Mouse (Mus musculus) MEL (cell line): ENCODE measurements around the gene Esrrb. TPM values are rescaled to one million over a fixed set of nuclear protein-coding genes. Genes with fewer than 3 reads are reported as not detected.

Source experiments
- DNase-seq: peaks from one replicate; pipeline ENCODE4 v3.0.0; 2011; ENCODE audit warnings: low read depth, low spot score
- H3K27ac ChIP-seq: 2 replicates; pipeline ENCODE4 v1.5.1; 2012; ENCODE audit warnings: low read depth, mild to moderate bottlenecking, control low read depth, low read length, moderate library complexity; ENCODE audit not compliant: control insufficient read depth
- H3K27me3 ChIP-seq, 2 experiments: fragments of 150-350 bp in 1 of 2; sonication (generic) in 1 of 2; 2 replicates each; pipeline ENCODE4 v1.6.1; 2012; ENCODE audit warnings: low read length in 2 of 2, mild to moderate bottlenecking in 2 of 2, improper control_type of control experiment in 1 of 2, moderate library complexity in 1 of 2; ENCODE audit not compliant: insufficient read depth in 2 of 2, control insufficient read depth in 1 of 2
- H3K36me3 ChIP-seq, 2 experiments: 2 replicates each; pipeline ENCODE4 v1.6.1; 2012 to 2014; ENCODE audit warnings: low read length in 2 of 2, improper control_type of control experiment in 1 of 2, inconsistent platforms in 1 of 2, mild to moderate bottlenecking in 1 of 2; ENCODE audit not compliant: insufficient read depth in 2 of 2, control insufficient read depth in 1 of 2
- H3K4me1 ChIP-seq, 2 experiments: fragments of 150-350 bp in 1 of 2; sonication (generic) in 1 of 2; 2 replicates each; pipeline ENCODE4 v1.6.1; 2012; ENCODE audit warnings: low read length in 2 of 2, improper control_type of control experiment in 1 of 2, mild to moderate bottlenecking in 1 of 2; ENCODE audit not compliant: insufficient read depth in 2 of 2, control insufficient read depth in 1 of 2
- H3K4me3 ChIP-seq, 2 experiments: fragments of 150-350 bp in 1 of 2; sonication (generic) in 1 of 2; 2 replicates each; pipeline ENCODE4 v1.5.1; 2012; ENCODE audit warnings: low read depth in 2 of 2, low read length in 2 of 2, mild to moderate bottlenecking in 2 of 2, moderate library complexity in 2 of 2, control low read depth in 1 of 2, improper control_type of control experiment in 1 of 2; ENCODE audit not compliant: control insufficient read depth in 1 of 2, insufficient read depth in 1 of 2
- H3K79me2 ChIP-seq: 2 replicates; pipeline ENCODE4 v1.6.1; 2012; ENCODE audit warnings: mild to moderate bottlenecking, low read length, moderate library complexity; ENCODE audit not compliant: control insufficient read depth, poor library complexity, insufficient read depth
- H3K9ac ChIP-seq: 2 replicates; pipeline ENCODE4 v1.6.1; 2012; ENCODE audit warnings: low read depth, mild to moderate bottlenecking, control low read depth, low read length, moderate library complexity; ENCODE audit not compliant: control insufficient read depth, poor library complexity, severe bottlenecking
- H3K9me3 ChIP-seq: fragments of 150-350 bp; sonication (generic); replicated peaks from 2 replicates; pipeline ENCODE4 v1.6.1; 2012; ENCODE audit warnings: mild to moderate bottlenecking, low read length, improper control_type of control experiment, moderate library complexity; ENCODE audit not compliant: insufficient read depth
- BHLHE40 ChIP-seq: IDR thresholded peaks from 2 replicates; pipeline ENCODE4 v1.6.1; 2012; ENCODE audit warnings: low read depth, mild to moderate bottlenecking, inconsistent platforms, low read length, improper control_type of control experiment, borderline replicate concordance
- CHD1 ChIP-seq: IDR thresholded peaks from 2 replicates; pipeline ENCODE4 v1.6.1; 2012; ENCODE audit warnings: low read depth, mild to moderate bottlenecking, inconsistent platforms, low read length, improper control_type of control experiment
- E2F4 ChIP-seq: IDR thresholded peaks from 2 replicates; pipeline ENCODE4 v1.6.1; 2011; ENCODE audit warnings: low read depth, low read length, improper control_type of control experiment, borderline replicate concordance
- ELF1 ChIP-seq: IDR thresholded peaks from 2 replicates; pipeline ENCODE4 v1.6.1; 2014; ENCODE audit warnings: low read depth, mild to moderate bottlenecking, inconsistent platforms, low read length, improper control_type of control experiment, moderate library complexity
- GABPA ChIP-seq: IDR thresholded peaks from 2 replicates; pipeline ENCODE4 v1.6.1; 2012; ENCODE audit warnings: low read depth, mild to moderate bottlenecking, inconsistent platforms, low read length, improper control_type of control experiment, moderate library complexity
- GATA1 ChIP-seq: IDR thresholded peaks from 2 replicates; pipeline ENCODE4 v1.6.1; 2011; ENCODE audit warnings: low read depth, low read length, improper control_type of control experiment
- JUND ChIP-seq: IDR thresholded peaks from 2 replicates; pipeline ENCODE4 v1.6.1; 2011; ENCODE audit warnings: low read depth, mild to moderate bottlenecking, improper control_type of control experiment, low read length
- KAT2A ChIP-seq: conservative IDR thresholded peaks from 2 replicates; pipeline ENCODE4 v1.6.1; 2012; ENCODE audit warnings: low read depth, low read length, improper control_type of control experiment, inconsistent platforms
- MAFK ChIP-seq: IDR thresholded peaks from 2 replicates; pipeline ENCODE4 v1.6.1; 2011; ENCODE audit warnings: low read depth, mild to moderate bottlenecking, low read length, improper control_type of control experiment, borderline replicate concordance
- MAX ChIP-seq: IDR thresholded peaks from 2 replicates; pipeline ENCODE4 v1.6.1; 2011; ENCODE audit warnings: low read length, improper control_type of control experiment
- MAZ ChIP-seq: IDR thresholded peaks from 2 replicates; pipeline ENCODE4 v1.6.1; 2012; ENCODE audit warnings: low read depth, mild to moderate bottlenecking, inconsistent platforms, low read length, improper control_type of control experiment
- MXI1 ChIP-seq: IDR thresholded peaks from 2 replicates; pipeline ENCODE4 v1.6.1; 2011; ENCODE audit warnings: mild to moderate bottlenecking, low read depth, low read length, improper control_type of control experiment
- NRF1 ChIP-seq: IDR thresholded peaks from 2 replicates; pipeline ENCODE4 v1.6.1; 2014; ENCODE audit warnings: low read depth, mild to moderate bottlenecking, inconsistent platforms, low read length, improper control_type of control experiment, moderate library complexity; ENCODE audit not compliant: poor library complexity, insufficient read depth, severe bottlenecking
- POLR2A ChIP-seq, 2 experiments: IDR thresholded peaks; 2 replicates each; pipeline ENCODE4 v1.6.1; 2011 to 2012; ENCODE audit warnings: low read length in 2 of 2, mild to moderate bottlenecking in 2 of 2, control low read depth in 1 of 2, improper control_type of control experiment in 1 of 2, low read depth in 1 of 2, moderate library complexity in 1 of 2; ENCODE audit not compliant: control insufficient read depth in 1 of 2, insufficient read depth in 1 of 2, poor library complexity in 1 of 2
- POLR2AphosphoS5 ChIP-seq: IDR thresholded peaks from 2 replicates; pipeline ENCODE4 v1.6.1; 2012; ENCODE audit warnings: low read depth, borderline replicate concordance, mild to moderate bottlenecking, inconsistent platforms, low read length, moderate library complexity, mixed read lengths
- RCOR1 ChIP-seq: IDR thresholded peaks from 2 replicates; pipeline ENCODE4 v1.6.1; 2012; ENCODE audit warnings: low read depth, mild to moderate bottlenecking, inconsistent platforms, low read length, improper control_type of control experiment
- SMC3 ChIP-seq: IDR thresholded peaks from 2 replicates; pipeline ENCODE4 v1.6.1; 2011; ENCODE audit warnings: low read depth, low read length, improper control_type of control experiment
- TBP ChIP-seq: IDR thresholded peaks from 2 replicates; pipeline ENCODE4 v1.8.0; 2011; ENCODE audit warnings: low read depth, low read length, improper control_type of control experiment
- TCF12 ChIP-seq: IDR thresholded peaks from 2 replicates; pipeline ENCODE4 v1.6.1; 2014; ENCODE audit warnings: low read depth, mild to moderate bottlenecking, inconsistent platforms, low read length, improper control_type of control experiment, moderate library complexity
- UBTF ChIP-seq: IDR thresholded peaks from 2 replicates; pipeline ENCODE4 v1.6.1; 2012; ENCODE audit warnings: low read depth, mild to moderate bottlenecking, inconsistent platforms, low read length, improper control_type of control experiment, moderate library complexity, borderline replicate concordance; ENCODE audit not compliant: insufficient read depth
- USF2 ChIP-seq, 2 experiments: IDR thresholded peaks; 2 replicates each; pipeline ENCODE4 v1.6.1; 2011 to 2012; ENCODE audit warnings: improper control_type of control experiment in 2 of 2, low read length in 2 of 2, borderline replicate concordance in 1 of 2, inconsistent platforms in 1 of 2, low read depth in 1 of 2, mild to moderate bottlenecking in 1 of 2; ENCODE audit not compliant: insufficient read depth in 1 of 2
- ZKSCAN1 ChIP-seq: IDR thresholded peaks from 2 replicates; pipeline ENCODE4 v1.6.1; 2012; ENCODE audit warnings: low read depth, mild to moderate bottlenecking, inconsistent platforms, low read length, improper control_type of control experiment, moderate library complexity
- ZMIZ1 ChIP-seq: IDR thresholded peaks from 2 replicates; pipeline ENCODE4 v1.6.1; 2012; ENCODE audit warnings: low read depth, mild to moderate bottlenecking, inconsistent platforms, low read length, improper control_type of control experiment, moderate library complexity
- ZNF384 ChIP-seq: IDR thresholded peaks from 2 replicates; pipeline ENCODE4 v1.6.1; 2012; ENCODE audit warnings: low read depth, mild to moderate bottlenecking, inconsistent platforms, low read length, improper control_type of control experiment
- polyA plus RNA-seq, 2 experiments: library from polyadenylated mRNA; stranded (reverse) in 1 of 2; unstranded in 1 of 2; fragments of >175 nt in 1 of 2; fragments of >200 nt in 1 of 2; gene quantifications; 2 replicates each; pipeline versions ENCODE4 v1.2.1 to v1.2.4; 2012; ENCODE audit warnings: low replicate concordance in 2 of 2, low read depth in 1 of 2; ENCODE audit not compliant: insufficient read length in 2 of 2, insufficient read depth in 1 of 2, missing spikeins in 1 of 2
- total RNA-seq: library from RNA; depleted of rRNA; stranded (reverse); fragments of 300-350 nt; gene quantifications from 2 replicates; pipeline ENCODE4 v1.2.3, GENCODE M21; 2012

The Esrrb gene
- total and polyA plus RNA-seq, 3 experiments = not detected

DNA sequence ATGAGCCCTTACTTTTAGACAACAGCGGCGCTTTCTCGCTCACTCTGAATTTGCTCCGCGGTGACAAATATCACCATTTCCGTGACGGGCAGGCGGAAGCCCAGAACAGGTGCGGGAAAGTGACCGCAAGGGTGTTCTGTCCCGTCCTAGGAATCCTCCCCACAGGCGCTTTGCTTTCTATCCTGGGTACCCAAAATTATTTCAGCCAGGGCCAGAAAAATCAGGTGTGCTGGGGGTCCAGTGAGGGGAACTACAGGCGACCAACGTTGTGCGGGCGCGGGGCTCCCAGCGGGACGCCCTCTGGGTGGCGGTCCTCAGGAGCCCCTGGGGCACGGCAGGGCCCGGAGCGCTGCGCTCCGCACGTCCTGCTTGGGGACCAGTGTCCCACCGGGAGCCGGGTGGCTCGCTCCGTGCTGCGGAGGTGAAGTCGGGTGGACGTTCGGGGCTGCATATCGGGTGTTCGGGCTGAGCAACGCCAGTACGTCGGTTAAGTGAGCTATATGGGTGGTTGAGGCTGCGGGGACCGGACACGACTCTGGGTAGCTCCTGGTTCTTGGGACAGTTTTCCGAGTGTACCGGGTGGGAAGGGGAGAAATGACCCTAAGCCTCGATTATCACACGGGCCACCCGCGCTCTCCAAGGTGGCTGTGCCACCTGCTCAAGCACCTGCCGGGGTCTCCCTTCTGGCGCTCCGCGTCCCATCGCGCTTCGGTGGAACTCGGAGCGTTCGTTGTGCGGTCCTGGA, 61.4 kb downstream of the Esrrb start:
- no peaks in the 10 kb centered on the region for H3K4me1 ChIP-seq
- no peak overlapping the region for H3K27ac ChIP-seq
- H3K36me3 ChIP-seq = no peaks in the 10 kb centered on the region
- no peaks in the 10 kb centered on the region for H3K9me3 ChIP-seq
- no peaks in the 10 kb centered on the region for H3K79me2 ChIP-seq
- H3K4me3 ChIP-seq = no peak overlapping the region
- H3K27me3 ChIP-seq = no peaks in the 10 kb centered on the region
- DNase-seq = no peak
- TF ChIP-seq CHD1 (no peak), KAT2A (no peak), ZKSCAN1 (no peak), RCOR1 (no peak), GABPA (no peak), MXI1 (no peak), MAZ (no peak)
- H3K9ac ChIP-seq = no peak overlapping the region

DNA sequence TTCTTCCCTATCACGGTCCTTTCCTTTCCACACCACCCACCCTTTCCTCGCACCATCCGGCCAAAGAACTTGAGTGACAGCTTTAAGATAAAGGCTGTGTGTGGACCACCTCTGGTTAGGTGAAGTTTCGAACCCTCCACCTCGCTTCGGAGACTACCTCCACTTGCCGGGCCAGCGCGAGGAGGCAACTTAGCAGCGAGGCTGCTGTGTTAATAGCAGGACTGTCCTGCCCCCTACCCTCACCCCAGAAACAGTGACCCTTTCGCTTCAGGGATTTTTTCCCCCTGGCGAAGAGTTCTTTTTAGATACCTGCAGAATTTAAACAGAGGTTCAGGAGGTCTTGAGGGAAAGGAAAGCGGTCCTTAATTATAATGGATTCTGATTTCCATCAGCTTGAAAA, 62.2 kb downstream of the Esrrb start:
- H3K9me3 ChIP-seq = no peaks in the 10 kb centered on the region
- TF ChIP-seq TCF12 (no peak), ZNF384 (no peak), GATA1 (no peak), POLR2A (IDR thresholded peaks at IDR 0.05; ENCODE audit: control insufficient read depth in 1 of 2, insufficient read depth in 1 of 2, low read depth in 1 of 2, low read length in 2 of 2, poor library complexity in 1 of 2) (no peak), ELF1 (no peak), CHD1 (no peak), E2F4 (no peak), USF2 (IDR thresholded peaks at IDR 0.05; ENCODE audit: borderline replicate concordance in 1 of 2, insufficient read depth in 1 of 2, low read depth in 1 of 2, low read length in 2 of 2) (no peak)
- H3K4me3 ChIP-seq = no peak overlapping the region
- no peaks in the 10 kb centered on the region for H3K4me1 ChIP-seq
- DNase-seq = no peak
- H3K36me3 ChIP-seq = no peaks in the 10 kb centered on the region
- no peaks in the 10 kb centered on the region for H3K27me3 ChIP-seq
- no peak overlapping the region for H3K9ac ChIP-seq
- no peak overlapping the region for H3K27ac ChIP-seq
- no peaks in the 10 kb centered on the region for H3K79me2 ChIP-seq

DNA sequence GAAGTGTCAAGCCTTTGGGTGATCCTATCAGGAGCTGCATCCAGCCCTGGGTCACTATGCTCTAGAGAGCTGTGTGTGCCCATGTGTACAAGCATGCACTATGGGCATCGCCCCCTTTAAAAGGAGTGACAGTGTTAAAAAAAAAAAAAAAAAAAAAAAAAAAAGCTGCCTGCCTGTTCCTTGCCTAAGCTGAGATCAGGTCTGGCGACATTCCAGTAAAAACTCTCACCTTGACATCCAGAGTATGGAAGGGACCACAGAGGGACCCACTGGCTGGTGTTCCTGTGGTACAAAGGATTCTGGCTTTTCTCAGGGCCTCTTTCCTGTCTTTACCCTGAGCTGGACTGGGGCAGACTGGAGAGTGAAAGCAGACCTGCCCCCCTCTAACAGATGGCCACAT, 66.7 kb downstream of the Esrrb start:
- Histone ChIP-seq H3K27me3 (no peaks in the 10 kb centered on the region), H3K4me1 (no peaks in the 10 kb centered on the region), H3K36me3 (no peaks in the 10 kb centered on the region), H3K4me3 (no peak overlapping the region), H3K9ac (no peak overlapping the region), H3K9me3 (no peaks in the 10 kb centered on the region), H3K27ac (no peak overlapping the region), H3K79me2 (no peaks in the 10 kb centered on the region)
- DNase-seq = no peak
- TF ChIP-seq MAX = no peak
- TF ChIP-seq TBP = no peak
- no peak for TF ChIP-seq POLR2AphosphoS5
- no peak for TF ChIP-seq USF2 (IDR thresholded peaks at IDR 0.05; ENCODE audit: borderline replicate concordance in 1 of 2, insufficient read depth in 1 of 2, low read depth in 1 of 2, low read length in 2 of 2)
- no peak for TF ChIP-seq ZKSCAN1
- TF ChIP-seq BHLHE40 = no peak
- no peak for TF ChIP-seq E2F4
- no peak for TF ChIP-seq UBTF
- TF ChIP-seq SMC3 = no peak
- no peak for TF ChIP-seq ZMIZ1
- no peak for TF ChIP-seq MAZ
- no peak for TF ChIP-seq RCOR1
- TF ChIP-seq TCF12 = no peak
- no peak for TF ChIP-seq JUND
- no peak for TF ChIP-seq MAFK
- TF ChIP-seq NRF1 = no peak
